Mouse (Mus musculus) hindbrain, embryonic 11.5 days (tissue): ENCODE results near the gene Fzd5. TPM values are rescaled to one million over a fixed set of nuclear protein-coding genes. Genes with fewer than 3 reads are reported as not detected.
A peak's percentile ranks its signal among the peaks of the same experiment; 100 is the strongest.

Source experiments
- ATAC-seq: fragments of 200-750 bp; cut with Nextera tagmentation; 2 replicates; pipeline ENCODE4 v1.8.0; 2017; ENCODE audit warnings: mild to moderate bottlenecking, moderate TSS enrichment, moderate library complexity; ENCODE audit not compliant: low FRiP score
- DNase-seq: peaks from one replicate; pipeline ENCODE4 v3.0.0-alpha.2; 2015; ENCODE audit warnings: low spot score
- H3K27ac ChIP-seq: fragments of 300-500 bp; sonication (generic); 2 replicates; pipeline ENCODE4 v1.5.1; 2014; ENCODE audit warnings: mild to moderate bottlenecking, low read depth, low read length
- H3K27me3 ChIP-seq: fragments of 300-500 bp; sonication (generic); 2 replicates; pipeline ENCODE4 v1.6.1; 2014; ENCODE audit warnings: mild to moderate bottlenecking, low read length, moderate library complexity, mixed read lengths; ENCODE audit not compliant: control insufficient read depth, insufficient read depth
- H3K36me3 ChIP-seq: fragments of 300-500 bp; sonication (generic); 2 replicates; pipeline ENCODE4 v1.6.1; 2014; ENCODE audit warnings: mild to moderate bottlenecking, low read length, moderate library complexity, mixed read lengths; ENCODE audit not compliant: control insufficient read depth, insufficient read depth
- H3K4me1 ChIP-seq: fragments of 300-500 bp; sonication (generic); replicated peaks from 2 replicates; pipeline ENCODE4 v1.6.1; 2014; ENCODE audit warnings: low read length, mixed read lengths; ENCODE audit not compliant: control insufficient read depth, insufficient read depth
- H3K4me2 ChIP-seq: fragments of 300-500 bp; sonication (generic); replicated peaks from 2 replicates; pipeline ENCODE4 v1.6.1; 2014; ENCODE audit warnings: mild to moderate bottlenecking, low read depth, low read length
- H3K4me3 ChIP-seq: fragments of 300-500 bp; sonication (generic); 2 replicates; pipeline ENCODE4 v1.5.1; 2014; ENCODE audit warnings: low read depth, low read length
- H3K9ac ChIP-seq: fragments of 300-500 bp; sonication (generic); 2 replicates; pipeline ENCODE4 v1.6.1; 2014; ENCODE audit warnings: low read depth, low read length
- H3K9me3 ChIP-seq: fragments of 300-500 bp; sonication (generic); 2 replicates; pipeline ENCODE4 v1.6.1; 2016; ENCODE audit warnings: low read length; ENCODE audit not compliant: control insufficient read depth
- WGBS: fragments of 180-500 bp; shearing (Covaris S2); extraction: QIAGEN DNeasy Blood & Tissue Kit; methylation state at CpG from one replicate; pipeline ENCODE4 v1.1.7; 2014; 5-methylcytosine and 5-hydroxymethylcytosine counted together
- polyA plus RNA-seq: library from polyadenylated mRNA; unstranded; fragments of >200 nt; fragmentation: Nextera tagmentation; extraction: Ambion mirVana; gene quantifications from 2 replicates; pipeline ENCODE4 v1.2.1, GENCODE M21; 2014

Fzd5 gene
- polyA plus RNA-seq, 1 experiment from 2014 or later: 0.52 TPM

DNA sequence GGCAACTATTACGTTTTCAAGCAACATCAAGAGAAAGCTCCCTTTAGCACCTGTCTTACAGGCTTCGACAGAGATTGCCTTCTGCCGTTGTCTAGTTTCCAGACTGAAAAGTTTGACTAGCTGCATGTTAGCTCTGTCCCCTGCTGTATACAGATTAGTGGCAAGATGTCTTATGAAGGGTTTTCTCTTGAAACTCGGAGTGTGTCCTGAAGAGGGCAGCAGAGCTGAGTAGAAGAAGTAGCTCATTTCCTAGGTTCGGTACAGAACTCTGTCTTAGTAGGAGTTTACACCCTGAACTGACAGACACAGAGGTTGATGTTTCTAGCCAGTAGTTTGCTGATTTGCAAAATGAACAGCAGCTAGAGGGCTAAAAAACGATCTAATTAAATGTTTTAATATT, 32.3 kb downstream of the Fzd5 start:
- ATAC-seq (no peak), DNase-seq (peak; percentile 71)
- Histone ChIP-seq H3K36me3 (no peaks in the 10 kb centered on the region), H3K9me3 (no peaks in the 10 kb centered on the region), H3K9ac (no peak overlapping the region), H3K4me2 (no peak overlapping the region), H3K27ac (no peak overlapping the region), H3K4me1 (no peaks in the 10 kb centered on the region), H3K27me3 (no peaks in the 10 kb centered on the region), H3K4me3 (no peak overlapping the region)
- 60% methylated on average over 6 of the region's 6 CpGs for WGBS

- H3K4me1 ChIP-seq: no peaks in the 10 kb centered on the region
- no peak for ATAC-seq
- WGBS: 84% methylated on average over 3 of the region's 3 CpGs
- H3K4me3 ChIP-seq: no peak overlapping the region
- H3K9me3 ChIP-seq: no peaks in the 10 kb centered on the region
- no peak overlapping the region for H3K27ac ChIP-seq
- no peaks in the 10 kb centered on the region for H3K27me3 ChIP-seq
- DNase-seq: no peak
- H3K4me2 ChIP-seq: no peak overlapping the region
- no peak overlapping the region for H3K9ac ChIP-seq
- no peaks in the 10 kb centered on the region for H3K36me3 ChIP-seq
These were observed 35.8 kb downstream of the Fzd5 start for GRCm38 (mm10) chr1:64701780-64702179.

GRCm38 (mm10) chr1:64695156-64695555, 42.4 kb downstream of the Fzd5 start:
- Histone ChIP-seq H3K36me3 (no peaks in the 10 kb centered on the region), H3K4me3 (no peak overlapping the region), H3K4me1 (no peaks in the 10 kb centered on the region), H3K4me2 (no peak overlapping the region), H3K27ac (no peak overlapping the region), H3K9ac (no peak overlapping the region), H3K9me3 (no peaks in the 10 kb centered on the region), H3K27me3 (no peaks in the 10 kb centered on the region)
- ATAC-seq (no peak), DNase-seq (peak; percentile 19)
- WGBS: 74% methylated on average over 3 of the region's 3 CpGs

DNA sequence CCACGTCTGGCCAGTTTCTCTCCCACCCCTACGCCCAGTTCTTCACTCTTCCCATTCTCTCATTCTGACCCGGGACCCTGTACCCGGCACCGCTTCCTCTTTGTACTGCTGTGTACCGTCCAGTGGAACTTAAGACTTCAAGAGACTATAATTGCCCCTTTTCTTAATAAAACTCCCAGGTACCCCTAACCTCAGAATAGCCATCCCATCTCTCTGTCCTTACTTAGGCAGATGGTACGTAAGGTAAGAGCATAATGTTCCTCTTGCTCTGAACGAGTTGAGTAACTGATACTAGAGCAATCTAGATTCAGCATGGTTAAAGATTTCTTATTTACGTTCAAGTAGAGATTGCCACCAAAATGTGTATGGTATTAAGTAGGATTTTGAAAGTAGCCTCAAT, 46.0 kb downstream of the Fzd5 start:
- Histone ChIP-seq H3K27me3 (no peaks in the 10 kb centered on the region), H3K36me3 (no peaks in the 10 kb centered on the region), H3K4me2 (peak overlapping the region; percentile 47), H3K4me3 (peak overlapping the region; percentile 95), H3K4me1 (no peaks in the 10 kb centered on the region), H3K9me3 (no peaks in the 10 kb centered on the region), H3K27ac (0 out of 2 replicates have a peak overlapping the region, but pooled peaks have one; percentile 77), H3K9ac (peak overlapping the region; percentile 82)
- ATAC-seq (no peak), DNase-seq (no peak)
- 1% methylated on average over 9 of the region's 9 CpGs for WGBS

GRCm38 (mm10) chr1:64691121-64691551, 46.4 kb downstream of the Fzd5 start:
- Histone ChIP-seq H3K4me3 (peak overlapping the region; percentile 95), H3K27ac (peak overlapping the region; percentile 77), H3K9ac (peak overlapping the region; percentile 82), H3K4me2 (peak overlapping the region; percentile 47), H3K36me3 (no peaks in the 10 kb centered on the region), H3K9me3 (no peaks in the 10 kb centered on the region), H3K27me3 (no peaks in the 10 kb centered on the region), H3K4me1 (no peaks in the 10 kb centered on the region)
- 0% methylated on average over 23 of the region's 55 CpGs for WGBS
- ATAC-seq (peak; percentile 16), DNase-seq (peak; percentile 69)

DNA sequence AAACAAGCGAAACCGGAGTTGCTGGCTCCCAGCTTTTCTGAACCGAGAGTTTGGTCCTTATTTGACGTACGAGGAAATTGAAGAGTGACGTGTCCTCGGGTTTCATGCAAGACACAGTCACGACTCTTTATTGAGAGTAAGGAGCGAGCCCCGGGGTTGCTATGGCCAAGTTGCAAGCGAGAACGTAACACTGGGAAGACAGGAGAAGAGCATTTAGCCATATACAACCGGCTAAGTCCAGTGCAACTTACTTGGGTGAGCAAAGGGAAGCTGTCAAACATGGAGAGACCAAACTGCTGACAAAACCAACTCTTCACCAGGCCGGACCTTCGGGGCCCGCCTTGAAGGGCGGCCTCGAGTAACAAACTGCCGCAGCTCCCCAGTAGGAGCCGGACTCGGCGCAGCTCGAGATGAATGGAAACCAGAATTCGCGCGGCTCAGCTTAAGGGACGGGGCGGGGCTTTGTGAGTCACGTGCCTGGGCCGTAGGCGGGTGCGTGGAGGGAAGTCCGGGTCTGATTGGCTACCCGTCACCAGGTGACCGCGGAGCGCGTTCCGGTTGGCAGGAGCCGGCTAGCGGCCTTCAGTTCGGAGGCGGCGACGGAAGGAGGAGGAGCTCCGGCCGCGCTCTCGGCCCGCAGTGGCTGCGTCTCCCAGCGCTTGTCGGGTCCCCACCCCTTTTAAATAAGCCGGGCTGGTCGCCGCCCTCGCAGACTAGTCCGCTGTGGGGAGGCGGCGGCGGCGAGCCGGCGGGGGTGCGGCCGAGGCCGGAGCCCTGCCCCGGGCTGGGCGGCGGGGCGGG, 47.1 kb downstream of the Fzd5 start, which contains the start of gene Ccnyl1:
Gene Ccnyl1 (plus strand): TSS at position 243 of the 801 bp plus-strand sequence.
- H3K27me3 ChIP-seq: no peaks in the 10 kb centered on the region
- no peaks in the 10 kb centered on the region for H3K36me3 ChIP-seq
- peak within 1 kb of the TSS; percentile 95 for H3K4me3 ChIP-seq
- H3K27ac ChIP-seq: peak within 1 kb of the TSS; percentile 77
- H3K4me2 ChIP-seq: peak within 1 kb of the TSS; percentile 79
- DNase-seq (peak; percentile 97), ATAC-seq (peak; percentile 99)
- H3K9ac ChIP-seq: peak within 1 kb of the TSS; percentile 82
- no peaks in the 10 kb centered on the region for H3K9me3 ChIP-seq
- WGBS: under 1% methylated on average over 47 of the region's 71 CpGs
- no peaks in the 10 kb centered on the region for H3K4me1 ChIP-seq

DNA sequence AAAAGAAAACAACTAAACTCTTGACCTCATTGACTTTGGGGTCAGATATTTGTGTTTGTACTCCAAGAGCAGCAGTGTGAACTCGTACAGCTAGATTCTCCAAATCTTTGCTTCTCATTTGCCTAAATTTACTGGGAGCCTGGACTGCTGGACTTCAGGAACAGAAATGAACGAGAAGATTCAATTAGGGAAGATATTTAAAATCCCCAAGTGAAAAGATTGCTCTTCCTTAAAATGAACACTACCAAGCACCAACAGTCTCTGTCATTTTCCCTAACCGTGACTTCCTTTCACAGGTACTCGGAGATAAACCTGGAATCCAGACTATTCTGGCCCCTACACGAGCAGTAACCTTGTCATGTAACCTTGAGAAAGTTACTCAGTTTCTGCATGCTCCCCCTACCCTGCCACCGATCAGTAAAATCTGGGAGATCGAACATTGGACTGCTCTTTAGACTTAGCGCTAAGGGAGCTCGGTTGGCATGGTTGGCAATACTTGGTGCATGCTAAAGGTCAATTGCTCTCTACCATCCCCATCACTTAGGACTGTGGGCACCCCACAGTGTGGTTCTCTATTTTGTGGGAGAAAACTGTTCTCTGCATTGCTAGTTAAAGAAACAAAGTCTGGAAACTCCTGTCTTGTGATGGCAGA, 47.9 kb downstream of the Fzd5 start:
- no peaks in the 10 kb centered on the region for H3K9me3 ChIP-seq
- no peaks in the 10 kb centered on the region for H3K27me3 ChIP-seq
- DNase-seq (no peak), ATAC-seq (no peak)
- H3K27ac ChIP-seq: no peak overlapping the region
- WGBS: 28% methylated on average over 9 of the region's 9 CpGs
- peak overlapping the region; percentile 58; the same call in 1 of the 2 replicates for H3K9ac ChIP-seq
- no peaks in the 10 kb centered on the region for H3K36me3 ChIP-seq
- peak overlapping the region; percentile 79 for H3K4me2 ChIP-seq
- H3K4me3 ChIP-seq: peak overlapping the region; percentile 95
- no peaks in the 10 kb centered on the region for H3K4me1 ChIP-seq

- no peaks in the 10 kb centered on the region for H3K9me3 ChIP-seq
- H3K36me3 ChIP-seq: no peaks in the 10 kb centered on the region
- H3K9ac ChIP-seq: no peak overlapping the region
- ATAC-seq (no peak), DNase-seq (no peak)
- H3K4me3 ChIP-seq: no peak overlapping the region
- no peak overlapping the region for H3K4me2 ChIP-seq
- H3K27me3 ChIP-seq: no peaks in the 10 kb centered on the region
- H3K27ac ChIP-seq: no peak overlapping the region
- H3K4me1 ChIP-seq: no peaks in the 10 kb centered on the region
- 84% methylated on average over 4 of the region's 4 CpGs for WGBS
These were observed 49.5 kb downstream of the Fzd5 start for GRCm38 (mm10) chr1:64688046-64688445.
